Mouse (Mus musculus): ENCODE results near the gene Rragd. TPM values are rescaled to one million over a fixed set of nuclear protein-coding genes. Genes with fewer than 3 reads are reported as not detected.
"Not testable (repeated sequence)": the region's sequence is repeated elsewhere in the genome, so short reads cannot be mapped to it uniquely, and the experiment has no call there.

The Rragd gene
- total RNA-seq, 2 experiments from 2014 or later, result 94.8 to 95.0 TPM

GRCm38 (mm10) chr4:32984801-32985675 is 2.2 kb downstream of the Rragd start:
- no peak for DNase-seq (ENCODE audit: low spot score in 2 of 2)

- no peak for DNase-seq (ENCODE audit: low spot score in 2 of 2)
Measured at GRCm38 (mm10) chr4:32985684-32986083, 2.8 kb downstream of the Rragd start.

DNA sequence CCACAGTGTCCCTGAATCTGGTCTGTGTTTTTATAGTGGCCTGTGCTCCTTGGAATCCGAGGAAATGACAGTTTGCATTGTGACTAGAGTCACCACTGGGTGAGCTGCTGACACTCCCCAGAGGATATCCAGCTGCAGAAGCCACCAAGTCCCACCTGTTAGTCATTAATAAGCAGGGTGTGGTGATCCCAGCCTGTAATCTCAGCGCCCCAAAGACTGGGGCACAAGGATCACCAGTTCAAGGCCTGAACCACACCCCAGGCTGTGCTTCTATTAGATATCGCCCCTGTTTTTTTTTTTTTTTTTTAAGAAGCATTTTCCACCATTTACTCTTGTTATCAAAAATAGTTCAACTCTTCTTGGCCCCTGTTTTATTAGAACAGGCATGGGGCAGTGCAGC is 4.2 kb downstream of the Rragd start:
- no peak for DNase-seq (ENCODE audit: low spot score in 2 of 2)

DNA sequence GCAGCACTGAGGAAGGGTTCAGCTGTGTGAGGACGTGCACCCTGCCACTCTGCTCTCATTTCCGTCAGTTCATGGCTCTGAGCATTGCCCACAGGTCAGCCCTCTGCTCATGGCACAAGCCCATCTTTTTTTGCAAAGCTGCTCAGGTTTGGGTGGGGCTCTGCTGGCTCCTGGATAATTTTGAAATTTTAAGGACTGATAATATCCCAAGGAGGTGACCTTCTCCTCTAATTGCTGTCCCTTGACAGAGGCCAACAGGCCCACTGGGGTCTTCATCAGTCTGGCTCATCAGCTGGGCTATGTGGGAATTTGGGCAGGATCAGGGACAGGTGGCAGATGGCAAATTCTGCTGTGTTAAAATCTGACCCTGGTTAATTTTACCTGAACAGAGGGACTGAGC is 6.5 kb downstream of the Rragd start:
- DNase-seq (ENCODE audit: low spot score in 2 of 2), result no peak

DNA sequence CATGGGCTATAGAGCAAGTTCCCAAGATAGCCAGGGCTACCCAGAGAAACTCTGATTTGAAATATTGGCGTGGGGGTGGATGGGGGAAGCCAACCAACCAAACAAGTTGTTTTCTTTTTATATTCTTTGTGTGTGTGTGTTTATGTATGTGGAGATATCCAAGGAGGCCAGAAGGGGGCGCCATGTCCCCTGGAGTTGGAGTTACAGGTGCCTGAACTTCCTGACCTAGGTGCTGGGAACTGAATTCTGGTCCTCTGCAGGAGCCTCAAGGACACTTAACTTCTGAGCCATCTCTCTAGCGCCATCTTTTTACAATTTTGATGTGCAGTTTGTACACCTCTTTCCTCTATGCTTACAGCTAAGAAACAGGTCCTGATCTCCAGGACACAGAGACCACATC is 11.3 kb downstream of the Rragd start:
- no peak for DNase-seq (ENCODE audit: low spot score in 2 of 2)

GRCm38 (mm10) chr4:32996083-32996482 is 13.2 kb downstream of the Rragd start:
- DNase-seq (ENCODE audit: low spot score in 2 of 2), result no peak

- no peak for DNase-seq (ENCODE audit: low spot score in 2 of 2)
Measured at GRCm38 (mm10) chr4:32997571-32997970, 14.7 kb downstream of the Rragd start.

GRCm38 (mm10) chr4:32998996-32999395 is 16.2 kb downstream of the Rragd start:
- DNase-seq (ENCODE audit: low spot score in 2 of 2), result no peak

GRCm38 (mm10) chr4:33002081-33002480 is 19.2 kb downstream of the Rragd start:
- DNase-seq (ENCODE audit: low spot score in 2 of 2), result no peak

- DNase-seq (ENCODE audit: low spot score in 2 of 2), result not testable (repeated sequence)
Measured at GRCm38 (mm10) chr4:33005595-33006470, 23.0 kb downstream of the Rragd start.

GRCm38 (mm10) chr4:33006844-33007243 is 24.0 kb downstream of the Rragd start:
- no peak for DNase-seq (ENCODE audit: low spot score in 2 of 2)

- DNase-seq (ENCODE audit: low spot score in 2 of 2), result no peak
Measured at GRCm38 (mm10) chr4:33007443-33008217, 24.8 kb downstream of the Rragd start.

DNA sequence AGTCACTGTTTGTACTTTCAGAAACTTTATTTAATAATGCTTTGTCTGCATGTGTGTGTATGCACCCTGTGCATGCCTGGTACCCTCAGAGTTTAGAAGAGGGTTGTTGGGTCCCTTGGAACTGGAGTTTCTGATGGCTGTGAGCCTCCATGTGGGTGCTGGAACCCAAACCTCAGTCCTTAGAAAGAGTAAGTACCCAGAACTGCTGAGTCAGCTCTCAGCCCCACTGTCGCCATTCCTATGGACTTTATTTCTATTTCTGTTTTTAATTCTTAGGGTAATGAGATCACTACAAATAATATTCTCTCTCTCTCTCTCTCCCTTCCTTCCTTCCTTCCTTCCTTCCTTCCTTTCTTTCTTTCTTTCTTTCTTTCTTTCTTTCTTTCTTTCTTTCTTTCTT is 27.2 kb downstream of the Rragd start:
- no peak for DNase-seq (ENCODE audit: low spot score in 2 of 2)

DNA sequence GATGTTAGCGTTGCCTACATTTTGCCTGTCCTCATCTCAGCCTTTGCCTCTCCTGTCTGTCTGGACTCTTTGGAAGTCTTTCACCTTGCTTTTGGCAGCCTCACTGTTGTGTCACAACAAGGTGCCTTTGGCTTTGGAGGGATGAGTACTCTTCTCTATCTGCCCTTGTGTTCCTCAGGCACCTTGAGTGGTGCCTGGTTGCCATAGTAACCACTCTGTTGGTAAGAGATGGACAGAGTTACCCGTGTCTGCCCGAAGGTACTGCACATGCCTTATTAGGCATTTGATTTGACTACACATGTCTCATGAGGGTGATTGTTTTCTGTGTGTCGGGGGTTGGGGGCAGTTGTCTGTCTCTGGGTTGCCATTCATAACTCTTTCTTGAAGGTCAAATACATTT is 29.6 kb downstream of the Rragd start:
- no peak for DNase-seq (ENCODE audit: low spot score in 2 of 2)

DNA sequence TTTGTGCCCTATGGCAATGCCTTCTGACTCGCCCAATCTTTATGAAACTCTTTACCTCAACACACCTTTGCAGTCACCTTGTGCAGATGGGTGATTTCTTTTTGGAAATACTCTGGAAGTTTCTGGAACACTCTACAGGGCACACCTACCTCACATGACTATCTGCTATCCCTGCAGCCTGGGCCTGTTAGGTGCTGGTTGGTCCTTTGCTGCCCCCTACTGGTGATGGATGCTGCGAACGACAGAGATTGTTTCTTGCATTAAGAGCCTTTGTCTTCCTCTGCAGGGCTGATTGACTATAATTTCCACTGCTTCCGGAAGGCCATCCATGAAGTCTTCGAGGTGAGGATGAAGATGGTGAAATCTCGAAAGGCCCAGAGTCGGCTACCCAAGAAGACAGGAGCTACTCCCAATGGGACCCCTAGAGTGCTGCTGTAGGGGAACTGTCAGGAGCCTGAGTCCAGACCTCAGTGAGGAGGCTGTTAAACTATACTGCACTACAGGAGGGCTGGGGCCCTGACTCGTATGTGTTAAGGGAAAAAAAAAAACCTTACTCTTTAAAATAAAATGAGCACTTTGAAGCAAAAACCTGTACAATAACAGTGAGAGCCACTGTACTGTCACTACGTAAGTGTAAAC is 35.6 kb downstream of the Rragd start:
- peak; percentile 88 to 94 for DNase-seq (ENCODE audit: low spot score in 2 of 2)

DNA sequence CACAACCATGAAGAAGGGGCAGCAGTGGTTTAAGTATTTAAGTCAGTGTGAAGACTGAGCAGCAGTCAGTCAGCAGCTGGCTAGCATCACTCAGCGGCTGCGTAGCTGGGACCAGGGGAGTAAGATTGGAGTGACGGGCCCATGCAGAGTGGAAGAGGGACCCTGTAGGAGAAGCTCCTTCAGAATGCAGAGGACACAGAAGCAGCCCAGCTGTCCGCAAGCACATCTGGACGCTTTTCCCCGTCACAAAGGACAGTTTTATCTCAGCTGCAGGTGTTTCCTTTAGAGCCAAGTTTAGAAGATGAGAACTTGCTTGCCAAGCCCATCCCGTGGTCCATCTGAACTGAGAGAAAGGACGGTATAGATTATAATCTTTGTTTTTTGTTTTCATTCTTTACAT is 41.6 kb downstream of the Rragd start:
- no peak for DNase-seq (ENCODE audit: low spot score in 2 of 2)

DNA sequence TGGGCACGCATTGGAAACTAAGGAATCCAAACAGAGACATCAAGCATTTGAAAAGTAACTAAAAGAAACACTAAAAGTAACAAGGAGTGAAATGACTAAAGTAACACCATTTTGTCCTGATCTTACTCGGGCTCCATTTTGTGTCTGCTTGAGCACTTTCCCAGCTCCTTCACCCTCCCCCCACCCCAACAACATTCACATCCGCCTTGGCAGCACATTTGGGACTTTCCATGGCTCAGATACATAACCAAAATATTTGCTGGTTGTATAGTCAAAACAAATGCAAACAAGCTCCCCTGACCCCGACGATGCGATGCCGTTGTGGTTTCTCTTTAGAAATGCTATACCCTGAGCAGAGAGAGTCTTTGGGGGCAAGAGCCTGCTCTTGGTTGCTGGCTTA is 46.3 kb downstream of the Rragd start:
- no peak for DNase-seq (ENCODE audit: low spot score in 2 of 2)

- DNase-seq (ENCODE audit: low spot score in 2 of 2), result peak in 1 of 2 experiments; percentile 29
Measured at GRCm38 (mm10) chr4:33030264-33031194, 47.7 kb downstream of the Rragd start.

DNA sequence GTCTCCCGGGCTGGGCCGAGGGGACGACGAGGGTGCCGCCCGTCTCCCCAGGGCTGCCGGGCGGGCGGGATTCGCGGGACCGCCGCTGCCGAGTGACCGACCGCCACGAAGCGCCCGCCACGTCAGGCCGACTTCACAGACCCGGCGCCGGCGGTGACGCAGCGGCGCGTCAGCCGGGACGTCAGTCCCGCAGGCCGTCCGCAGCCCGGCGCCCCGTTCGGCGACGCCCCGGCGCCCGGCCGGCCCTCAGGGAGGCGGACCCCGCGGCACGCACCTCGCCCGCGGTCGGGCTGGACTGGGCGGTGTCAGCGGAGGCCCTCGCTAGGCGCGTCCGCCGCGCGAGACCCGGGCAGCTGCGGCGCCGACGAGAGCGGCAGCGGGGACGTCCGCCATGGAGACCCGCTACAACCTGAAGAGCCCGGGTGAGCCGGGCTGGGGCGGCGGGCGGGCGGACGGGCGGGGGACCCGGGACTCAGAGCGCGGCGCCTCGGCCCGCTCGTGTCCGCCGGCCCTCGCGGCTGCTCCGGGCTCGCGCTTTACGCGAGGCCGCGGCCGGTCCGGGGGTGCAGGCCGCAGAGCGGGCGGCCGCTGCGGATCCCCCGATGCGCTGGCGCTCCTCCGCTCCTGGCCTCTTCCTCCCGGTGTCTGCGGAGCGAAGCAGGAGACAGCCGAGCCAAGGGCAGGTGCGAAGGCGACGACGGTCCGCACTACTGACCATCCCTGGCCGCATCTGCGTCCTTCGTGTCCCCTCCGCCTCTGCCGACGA is 48.5 kb downstream of the Rragd start, which contains the start of gene Ube2j1:
Ube2j1 (plus strand) TSS at position 222 of the 766 bp plus-strand sequence.
- peak; percentile 80 to 93 for DNase-seq (ENCODE audit: low spot score in 2 of 2)

Measured in left cerebral cortex, adult 18-20 months (tissue).